Mouse (Mus musculus) heart, embryonic 14.5 days (tissue): ENCODE measurements around the gene Mettl27. TPM values are rescaled to one million over a fixed set of nuclear protein-coding genes. Genes with fewer than 3 reads are reported as not detected.
A peak's percentile ranks its signal among the peaks of the same experiment; 100 is the strongest.

Source experiments
- ATAC-seq: fragments of 200-750 bp; cut with Nextera tagmentation; 2 replicates; pipeline ENCODE4 v1.8.0; 2017; ENCODE audit warnings: low read depth, moderate TSS enrichment; ENCODE audit not compliant: insufficient number of reproducible peaks, insufficient read depth, low FRiP score
- H3K27ac ChIP-seq, 2 experiments: fragments of 200-500 bp in 1 of 2; fragments of 300-500 bp in 1 of 2; sonication (generic) in 1 of 2; replicated peaks in 1 of 2; 2 replicates each; pipeline ENCODE4 v1.5.1; 2012 to 2014; ENCODE audit warnings: low read depth in 2 of 2, low read length in 2 of 2, control low read depth in 1 of 2, mild to moderate bottlenecking in 1 of 2, mixed read lengths in 1 of 2; ENCODE audit not compliant: control insufficient read depth in 1 of 2, insufficient read depth in 1 of 2
- H3K27me3 ChIP-seq: fragments of 300-500 bp; sonication (generic); 2 replicates; pipeline ENCODE4 v1.6.1; 2014; ENCODE audit warnings: mild to moderate bottlenecking, low read length, control low read depth; ENCODE audit not compliant: control insufficient read depth, insufficient read depth
- H3K36me3 ChIP-seq: fragments of 300-500 bp; sonication (generic); 2 replicates; pipeline ENCODE4 v1.6.1; 2014; ENCODE audit warnings: mild to moderate bottlenecking, control low read depth, low read length, mixed read lengths; ENCODE audit not compliant: control insufficient read depth, insufficient read depth
- H3K4me1 ChIP-seq, 2 experiments: fragments of 200-500 bp in 1 of 2; fragments of 300-500 bp in 1 of 2; sonication (generic) in 1 of 2; 2 replicates each; pipeline ENCODE4 v1.6.1; 2012 to 2014; ENCODE audit warnings: low read length in 2 of 2, control low read depth in 1 of 2, mixed read lengths in 1 of 2; ENCODE audit not compliant: control insufficient read depth in 2 of 2, insufficient read depth in 2 of 2
- H3K4me2 ChIP-seq: fragments of 300-500 bp; sonication (generic); 2 replicates; pipeline ENCODE4 v1.6.1; 2014; ENCODE audit warnings: mild to moderate bottlenecking, low read length
- H3K4me3 ChIP-seq, 2 experiments: fragments of 200-500 bp in 1 of 2; fragments of 300-500 bp in 1 of 2; sonication (generic) in 1 of 2; 2 replicates each; pipeline ENCODE4 v1.5.1; 2012 to 2014; ENCODE audit warnings: low read length in 2 of 2, mild to moderate bottlenecking in 2 of 2, control low read depth in 1 of 2, low read depth in 1 of 2, moderate library complexity in 1 of 2; ENCODE audit not compliant: control insufficient read depth in 1 of 2, insufficient read depth in 1 of 2
- H3K9ac ChIP-seq: fragments of 300-500 bp; sonication (generic); 2 replicates; pipeline ENCODE4 v1.6.1; 2014; ENCODE audit warnings: mild to moderate bottlenecking, low read length
- H3K9me3 ChIP-seq: fragments of 300-500 bp; sonication (generic); 2 replicates; pipeline ENCODE4 v1.6.1; 2016; ENCODE audit warnings: low read length, control low read depth; ENCODE audit not compliant: control insufficient read depth
- WGBS: fragments of 180-500 bp; shearing (Covaris S2); extraction: QIAGEN DNeasy Blood & Tissue Kit; methylation state at CpG from one replicate; pipeline ENCODE4 v1.1.7; 2014; 5-methylcytosine and 5-hydroxymethylcytosine counted together
- polyA plus RNA-seq: library from polyadenylated mRNA; unstranded; fragments of >200 nt; fragmentation: Nextera tagmentation; extraction: Ambion mirVana; gene quantifications from 2 replicates; pipeline ENCODE4 v1.2.1, GENCODE M21; 2014

Gene Mettl27
- polyA plus RNA-seq, 1 experiment from 2014 or later: 11.1 TPM

DNA sequence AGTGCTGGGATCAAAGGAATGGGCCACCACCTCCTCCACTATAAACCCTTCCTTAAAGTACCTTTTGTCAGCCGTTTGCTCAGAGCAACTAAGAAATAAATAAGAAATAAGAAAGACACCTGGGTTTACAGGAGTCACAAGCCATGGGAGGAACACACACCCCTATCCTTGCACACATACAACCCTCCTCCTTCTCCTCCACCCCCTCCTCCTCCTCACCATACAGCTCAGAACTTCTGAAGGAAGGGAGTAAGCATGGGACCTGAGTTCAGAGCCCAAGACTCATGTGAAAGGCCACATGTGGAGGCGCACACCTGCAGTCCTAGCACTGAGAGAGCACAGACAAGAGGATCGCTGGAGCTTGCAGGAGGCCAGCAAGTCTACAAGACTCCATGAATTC lies 18.8 kb upstream of the Mettl27 start:
- Histone ChIP-seq H3K4me1 (0 out of 4 replicates have a peak, but pooled peaks cover 0 to 3% of the 10 kb centered on the region in 2 experiments), H3K27ac (no peak overlapping the region), H3K4me2 (no peak overlapping the region), H3K27me3 (no peaks in the 10 kb centered on the region), H3K36me3 (no peaks in the 10 kb centered on the region), H3K4me3 (no peak overlapping the region), H3K9ac (no peak overlapping the region), H3K9me3 (no peaks in the 10 kb centered on the region)
- 77% methylated on average over 3 of the region's 3 CpGs for WGBS
- ATAC-seq: no peak

DNA sequence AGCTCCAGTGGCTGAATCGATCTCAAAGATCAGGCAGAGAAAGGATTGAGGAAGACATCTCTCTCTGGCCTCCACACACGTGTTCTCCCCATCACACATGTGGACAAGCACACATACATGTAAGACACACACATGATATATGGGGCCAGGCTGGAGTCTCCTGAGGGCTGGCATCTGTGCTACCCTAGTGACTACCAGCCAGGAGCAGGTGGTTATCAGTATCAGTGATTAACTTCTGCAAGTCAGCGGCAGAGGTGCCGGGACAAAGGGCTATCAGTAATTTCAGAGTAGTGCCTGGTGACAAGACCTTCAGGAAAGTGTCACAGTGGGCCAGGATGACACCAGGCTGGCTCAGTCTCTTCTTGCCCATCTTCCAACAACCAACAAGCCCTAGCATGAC lies 18.4 kb upstream of the Mettl27 start:
- Histone ChIP-seq H3K9ac (no peak overlapping the region), H3K4me3 (no peak overlapping the region), H3K27ac (no peak overlapping the region), H3K27me3 (no peaks in the 10 kb centered on the region), H3K36me3 (no peaks in the 10 kb centered on the region), H3K4me1 (0 out of 4 replicates have a peak, but pooled peaks cover 0 to 2% of the 10 kb centered on the region in 2 experiments), H3K9me3 (no peaks in the 10 kb centered on the region), H3K4me2 (no peak overlapping the region)
- 43% methylated on average over 4 of the region's 4 CpGs for WGBS
- no peak for ATAC-seq

DNA sequence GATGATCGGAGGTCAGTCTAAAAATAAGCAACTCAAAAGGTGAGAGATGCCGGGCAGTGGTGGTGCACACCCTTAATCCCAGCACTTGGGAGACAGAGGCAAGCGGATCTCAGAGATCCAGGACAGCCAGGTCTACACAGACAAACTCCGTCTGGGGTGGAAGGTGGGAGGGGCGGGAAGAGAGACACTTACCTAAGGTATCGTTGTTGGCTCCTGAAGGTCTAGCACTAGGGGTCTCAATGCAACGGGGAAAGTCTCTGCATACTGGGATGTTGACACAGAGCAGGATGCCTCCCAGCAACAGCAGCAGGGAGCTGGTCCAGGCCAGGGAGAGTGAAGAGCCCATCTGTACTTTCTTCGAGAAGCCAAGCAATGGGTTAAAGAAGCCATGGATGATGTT lies 17.7 kb upstream of the Mettl27 start:
- H3K4me3 ChIP-seq: no peak overlapping the region
- H3K27ac ChIP-seq: no peak overlapping the region
- no peak overlapping the region for H3K4me2 ChIP-seq
- ATAC-seq: no peak
- no peak overlapping the region for H3K9ac ChIP-seq
- H3K36me3 ChIP-seq: no peaks in the 10 kb centered on the region
- no peaks in the 10 kb centered on the region for H3K27me3 ChIP-seq
- 70% methylated on average over 8 of the region's 8 CpGs for WGBS
- H3K9me3 ChIP-seq: no peaks in the 10 kb centered on the region
- no peaks in the 10 kb centered on the region for H3K4me1 ChIP-seq

DNA sequence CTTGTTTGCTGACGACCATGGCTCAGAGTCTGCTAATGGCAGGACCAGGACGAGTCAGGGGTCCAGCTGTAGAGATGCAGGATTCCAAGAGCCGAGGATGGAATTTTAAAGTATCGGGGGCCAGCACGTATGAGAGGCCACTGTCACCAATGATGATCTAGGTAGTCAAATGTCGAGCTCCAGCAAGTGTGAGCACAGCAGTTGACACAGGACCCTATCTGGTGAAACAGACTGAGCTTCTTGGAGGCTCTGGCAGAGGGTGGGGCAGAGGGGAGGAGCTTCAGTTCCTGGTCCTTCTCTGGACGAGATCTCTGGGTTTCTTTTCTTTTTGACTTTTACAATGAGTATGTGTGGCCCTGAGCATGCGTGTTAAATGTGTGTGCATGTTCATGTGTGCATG lies 16.9 kb upstream of the Mettl27 start, which contains the start of gene Cldn13:
Gene Cldn13 (minus strand): TSS at position 216 of the 400 bp plus-strand sequence.
- WGBS: 78% methylated on average over 8 of the region's 8 CpGs
- H3K4me2 ChIP-seq: no peak within 1 kb of the TSS
- H3K36me3 ChIP-seq: no peaks in the 10 kb centered on the region
- no peaks in the 10 kb centered on the region for H3K4me1 ChIP-seq
- H3K9ac ChIP-seq: no peak within 1 kb of the TSS
- no peak for ATAC-seq
- H3K4me3 ChIP-seq: no peak within 1 kb of the TSS
- no peaks in the 10 kb centered on the region for H3K27me3 ChIP-seq
- no peaks in the 10 kb centered on the region for H3K9me3 ChIP-seq
- no peak within 1 kb of the TSS for H3K27ac ChIP-seq

DNA sequence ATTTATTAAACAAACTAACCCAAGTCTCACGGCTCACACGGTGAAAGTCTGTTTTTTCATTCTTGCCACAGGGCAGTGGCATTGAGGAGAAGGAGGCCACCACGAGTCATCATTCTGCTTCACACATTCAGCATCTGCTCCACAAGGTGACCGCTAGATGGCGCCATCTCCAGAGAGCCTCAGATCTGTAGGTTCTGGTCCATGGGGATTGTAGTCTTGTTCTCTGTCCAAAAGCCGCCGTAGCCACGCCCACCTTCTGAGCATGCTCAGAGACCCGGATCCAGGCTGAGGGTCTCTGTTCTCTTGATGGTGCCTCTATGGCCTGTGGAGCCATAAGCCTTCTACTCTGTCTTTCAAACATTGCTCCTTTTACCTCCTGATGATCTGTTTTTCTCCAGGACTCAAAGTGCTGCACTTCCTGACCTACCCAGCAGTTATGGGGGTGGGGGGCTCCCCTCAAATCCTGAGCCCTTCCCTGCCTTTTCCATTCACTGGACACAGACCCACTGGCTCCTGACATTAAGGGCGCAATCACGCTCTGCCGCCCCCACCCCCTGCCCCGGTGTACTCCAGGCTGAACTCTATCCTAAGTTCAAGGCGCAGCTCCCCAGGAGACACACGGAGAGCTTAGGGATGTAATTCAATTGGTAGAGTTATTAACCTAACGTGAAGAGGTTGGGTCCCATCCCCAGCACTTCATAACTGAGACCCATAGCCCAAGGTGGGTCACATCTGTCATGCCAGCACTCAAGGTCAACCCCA lies 13.9 kb upstream of the Mettl27 start:
- WGBS: 47% methylated on average over 16 of the region's 16 CpGs
- peak; percentile 51; the same call in 1 of the 2 replicates for ATAC-seq

DNA sequence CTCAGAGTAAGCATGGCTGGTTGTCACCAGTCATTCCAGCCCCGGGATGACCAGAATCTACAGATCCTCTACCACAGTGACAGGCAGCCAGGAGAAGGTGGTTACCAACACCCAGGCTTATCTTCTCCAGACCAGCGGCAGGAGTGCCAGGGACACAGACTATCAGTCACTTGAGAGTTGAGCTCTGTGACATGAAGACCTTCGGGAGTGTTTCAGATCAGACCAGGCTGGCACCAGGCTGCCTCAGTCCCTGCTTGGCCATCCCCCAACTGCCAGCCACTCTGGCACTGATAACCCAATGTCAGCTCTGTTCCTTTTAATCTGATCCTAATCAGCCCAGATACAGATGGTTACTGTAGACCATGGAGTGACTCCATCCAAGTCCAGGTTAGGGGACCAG lies 13.1 kb upstream of the Mettl27 start:
- WGBS: 47% methylated on average over 3 of the region's 3 CpGs

More for the DNA sequence above, 13.9 kb upstream of the Mettl27 start:
- Histone ChIP-seq H3K4me3 (no peak overlapping the region), H3K4me1 (no peaks in the 10 kb centered on the region), H3K27ac (no peak overlapping the region), H3K9ac (no peak overlapping the region), H3K4me2 (no peak overlapping the region), H3K9me3 (no peaks in the 10 kb centered on the region), H3K36me3 (no peaks in the 10 kb centered on the region), H3K27me3 (no peaks in the 10 kb centered on the region)

DNA sequence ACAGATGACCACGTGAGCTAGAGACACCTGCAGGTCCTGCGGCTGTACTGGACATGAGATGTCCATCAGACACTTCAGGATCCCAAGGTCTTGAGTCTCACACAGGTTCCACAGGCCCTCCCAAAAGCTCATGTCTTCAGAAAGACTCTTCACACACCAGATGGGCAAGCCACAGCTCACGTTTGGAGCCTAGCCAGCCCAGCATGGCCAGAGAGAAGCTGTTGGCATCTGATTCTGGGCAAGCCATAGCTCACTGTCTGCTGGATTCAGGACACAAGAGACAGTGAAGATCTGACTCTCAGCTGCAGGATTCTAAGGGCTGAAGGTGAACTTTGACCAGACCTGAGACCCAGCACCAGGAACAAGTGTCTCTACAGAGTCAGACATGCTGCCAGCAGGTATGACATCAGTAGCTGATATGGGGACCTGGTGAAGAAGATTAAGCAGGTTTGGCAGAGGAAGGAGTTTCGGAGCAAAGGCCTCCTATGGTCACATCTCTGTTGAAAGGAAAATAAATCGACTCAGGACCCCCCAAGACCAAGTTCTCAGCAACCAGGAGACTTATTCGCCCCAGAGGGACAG lies 12.0 kb upstream of the Mettl27 start:
- H3K4me1 ChIP-seq: no peaks in the 10 kb centered on the region
- H3K4me3 ChIP-seq: no peak overlapping the region
- no peak overlapping the region for H3K4me2 ChIP-seq
- H3K27me3 ChIP-seq: no peaks in the 10 kb centered on the region
- H3K36me3 ChIP-seq: no peaks in the 10 kb centered on the region
- no peaks in the 10 kb centered on the region for H3K9me3 ChIP-seq
- H3K9ac ChIP-seq: no peak overlapping the region
- WGBS: 68% methylated on average over 6 of the region's 6 CpGs
- no peak for ATAC-seq
- H3K27ac ChIP-seq: no peak overlapping the region

More for the DNA sequence above, 13.1 kb upstream of the Mettl27 start:
- Histone ChIP-seq H3K9ac (no peak overlapping the region), H3K27ac (no peak overlapping the region), H3K4me2 (no peak overlapping the region), H3K9me3 (no peaks in the 10 kb centered on the region), H3K36me3 (no peaks in the 10 kb centered on the region), H3K4me1 (no peaks in the 10 kb centered on the region), H3K27me3 (no peaks in the 10 kb centered on the region), H3K4me3 (no peak overlapping the region)
- no peak for ATAC-seq
